26 mouse cellular contexts compared by ENCODE assay signal in the genomic region with DNA sequence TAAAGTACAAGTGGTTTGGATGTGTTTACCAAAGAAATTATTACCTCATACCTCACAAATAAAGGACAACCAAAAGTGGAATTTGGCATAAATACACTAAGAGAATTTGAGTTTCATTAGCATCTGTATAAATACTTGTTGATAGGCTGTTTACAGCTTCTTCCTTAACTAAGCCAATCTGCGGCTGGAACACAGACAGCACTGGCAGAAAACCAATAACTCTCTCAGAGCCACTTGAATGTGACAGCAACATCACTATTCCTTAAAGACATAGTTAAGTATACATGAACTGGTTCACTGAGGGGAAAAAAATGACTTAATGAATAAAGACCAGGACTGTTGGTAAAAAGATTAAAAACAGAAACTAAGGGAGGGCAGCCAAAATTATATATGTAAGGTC. TPM values are rescaled to one million over a fixed set of nuclear protein-coding genes. Genes with fewer than 3 reads are reported as not detected.
A peak's percentile ranks its signal among the peaks of the same experiment; 100 is the strongest.
DNase-seq lines count a peak whose midpoint lies in the region; ATAC-seq and TF ChIP-seq lines count a peak whose summit lies in the region.
"Had no signal": no experiment of that assay in that cellular context is flagged by ENCODE, and none has a peak within 500 bp of the region (broad histone marks: within the 10 kb centered on the region; RNA-seq: fewer than 3 reads in every experiment).

No protein-coding gene starts in this region.

- H3K4me1 ChIP-seq in embryonic facial prominence, embryonic 14.5 days (ENCODE audit: control insufficient read depth, insufficient read depth, low read length), result no peaks in the 10 kb centered on the region
- no peaks in the 10 kb centered on the region for H3K4me1 ChIP-seq in embryonic facial prominence, embryonic 10.5 days
- H3K4me1 ChIP-seq in hindbrain, postnatal 0 days (ENCODE audit: insufficient read depth, low read length), result no peaks in the 10 kb centered on the region
- no peaks in the 10 kb centered on the region for H3K4me1 ChIP-seq in hindbrain, embryonic 16.5 days (ENCODE audit: control insufficient read depth, insufficient read depth, low read depth, low read length)
- H3K4me1 ChIP-seq in lung, embryonic 14.5 days (ENCODE audit: insufficient read depth), result no peaks in the 10 kb centered on the region
- H3K4me1 ChIP-seq: embryonic facial prominence, embryonic 15.5 days; forebrain, embryonic 12.5 days; heart, embryonic 15.5 days; hindbrain, embryonic 13.5 days had no signal

- no peak overlapping the region for H3K4me3 ChIP-seq in embryonic facial prominence, embryonic 14.5 days (ENCODE audit: low read depth, low read length)
- no peak overlapping the region for H3K4me3 ChIP-seq in embryonic facial prominence, embryonic 10.5 days
- no peak overlapping the region for H3K4me3 ChIP-seq in hindbrain, postnatal 0 days (ENCODE audit: low read length)
- H3K4me3 ChIP-seq in hindbrain, embryonic 16.5 days (ENCODE audit: low read length), result no peak overlapping the region
- no peak overlapping the region for H3K4me3 ChIP-seq in lung, embryonic 14.5 days (ENCODE audit: low read depth, low read length)
- H3K4me3 ChIP-seq: embryonic facial prominence, embryonic 15.5 days; erythroblast, embryonic 14.5 days; forebrain, embryonic 12.5 days; gastrocnemius, adult 2 months; heart, embryonic 15.5 days; hindbrain, embryonic 13.5 days had no signal

- no peak for TF ChIP-seq CTCF in hindbrain, postnatal 0 days (IDR thresholded peaks at IDR 0.05; ENCODE audit: low read depth)
- no peak for TF ChIP-seq CTCF in lung, embryonic 14.5 days (IDR thresholded peaks at IDR 0.05; ENCODE audit: low read depth)

- H3K36me3 ChIP-seq in embryonic facial prominence, embryonic 14.5 days (ENCODE audit: control insufficient read depth, insufficient read depth, low read length), result no peaks in the 10 kb centered on the region
- H3K36me3 ChIP-seq in embryonic facial prominence, embryonic 10.5 days (replicated peaks), result no peaks in the 10 kb centered on the region
- H3K36me3 ChIP-seq in hindbrain, postnatal 0 days (ENCODE audit: insufficient read depth, low read length), result no peaks in the 10 kb centered on the region
- H3K36me3 ChIP-seq in hindbrain, embryonic 16.5 days (ENCODE audit: control insufficient read depth, insufficient read depth, low read length), result no peaks in the 10 kb centered on the region
- no peaks in the 10 kb centered on the region for H3K36me3 ChIP-seq in lung, embryonic 14.5 days (ENCODE audit: insufficient read depth)
- H3K36me3 ChIP-seq: embryonic facial prominence, embryonic 15.5 days; forebrain, embryonic 12.5 days; heart, embryonic 15.5 days; hindbrain, embryonic 13.5 days had no signal

- no peak overlapping the region for H3K27ac ChIP-seq in embryonic facial prominence, embryonic 14.5 days (replicated peaks; ENCODE audit: low read depth, low read length)
- H3K27ac ChIP-seq in embryonic facial prominence, embryonic 10.5 days (replicated peaks), result no peak overlapping the region
- H3K27ac ChIP-seq in hindbrain, postnatal 0 days, result no peak overlapping the region
- H3K27ac ChIP-seq in hindbrain, embryonic 16.5 days (ENCODE audit: low read depth, low read length), result no peak overlapping the region
- no peak overlapping the region for H3K27ac ChIP-seq in lung, embryonic 14.5 days (ENCODE audit: low read depth)
- H3K27ac ChIP-seq: embryonic facial prominence, embryonic 15.5 days; forebrain, embryonic 12.5 days; gastrocnemius, adult 2 months; heart, embryonic 15.5 days; hindbrain, embryonic 13.5 days had no signal

- H3K27me3 ChIP-seq in embryonic facial prominence, embryonic 14.5 days (replicated peaks; ENCODE audit: control insufficient read depth, insufficient read depth, low read length), result no peaks in the 10 kb centered on the region
- no peaks in the 10 kb centered on the region for H3K27me3 ChIP-seq in embryonic facial prominence, embryonic 10.5 days (replicated peaks; ENCODE audit: low read depth, poor library complexity, severe bottlenecking)
- H3K27me3 ChIP-seq in hindbrain, postnatal 0 days (ENCODE audit: insufficient read depth, low read length), result no peaks in the 10 kb centered on the region
- no peaks in the 10 kb centered on the region for H3K27me3 ChIP-seq in hindbrain, embryonic 16.5 days (replicated peaks; ENCODE audit: control insufficient read depth, insufficient read depth, low read length)
- no peaks in the 10 kb centered on the region for H3K27me3 ChIP-seq in lung, embryonic 14.5 days (ENCODE audit: insufficient read depth, low read length)
- H3K27me3 ChIP-seq: CH12.LX; embryonic facial prominence, embryonic 15.5 days; forebrain, embryonic 12.5 days; heart, embryonic 15.5 days; hindbrain, embryonic 13.5 days; Patski had no signal

- H3K9me3 ChIP-seq in embryonic facial prominence, embryonic 14.5 days (ENCODE audit: control insufficient read depth, low read length), result no peaks in the 10 kb centered on the region
- H3K9me3 ChIP-seq in embryonic facial prominence, embryonic 10.5 days, result no peaks in the 10 kb centered on the region
- H3K9me3 ChIP-seq in hindbrain, postnatal 0 days (ENCODE audit: low read length), result no peaks in the 10 kb centered on the region
- H3K9me3 ChIP-seq in hindbrain, embryonic 16.5 days (ENCODE audit: control insufficient read depth, low read length), result no peaks in the 10 kb centered on the region
- H3K9me3 ChIP-seq in lung, embryonic 14.5 days (ENCODE audit: low read depth, low read length), result no peaks in the 10 kb centered on the region
- H3K9me3 ChIP-seq: embryonic facial prominence, embryonic 15.5 days; forebrain, embryonic 12.5 days; heart, embryonic 15.5 days; hindbrain, embryonic 13.5 days had no signal

- 63% methylated on average over 1 of the region's 1 CpGs for WGBS in embryonic facial prominence, embryonic 14.5 days
- 89% methylated on average over 1 of the region's 1 CpGs for WGBS in embryonic facial prominence, embryonic 10.5 days
- 43% methylated on average over 1 of the region's 1 CpGs for WGBS in hindbrain, postnatal 0 days
- WGBS in hindbrain, embryonic 16.5 days, result 47% methylated on average over 1 of the region's 1 CpGs
- whole genome bisulfite sequencing in lung, embryonic 14.5 days, result 41% methylated on average over 1 of the region's 1 CpGs

- ATAC-seq in embryonic facial prominence, embryonic 14.5 days (ENCODE audit: low read depth), result no peak
- no peak for ATAC-seq in hindbrain, postnatal 0 days
- ATAC-seq in hindbrain, embryonic 16.5 days, result no peak
- no peak for ATAC-seq in lung, embryonic 14.5 days (ENCODE audit: insufficient read depth)
- ATAC-seq: activated CD4-positive, CD25-positive, alpha-beta regulatory T cell, adult 4 months; Patski had no signal

- no peak overlapping the region for H3K4me2 ChIP-seq in embryonic facial prominence, embryonic 14.5 days (ENCODE audit: low read depth, low read length)
- H3K4me2 ChIP-seq in hindbrain, postnatal 0 days (ENCODE audit: low read depth, low read length), result no peak overlapping the region
- H3K4me2 ChIP-seq in hindbrain, embryonic 16.5 days (ENCODE audit: low read length), result no peak overlapping the region
- H3K4me2 ChIP-seq in lung, embryonic 14.5 days, result no peak overlapping the region
- H3K4me2 ChIP-seq: embryonic facial prominence, embryonic 15.5 days; forebrain, embryonic 12.5 days; heart, embryonic 11.5 days; heart, embryonic 15.5 days; hindbrain, embryonic 13.5 days had no signal

- no peak overlapping the region for H3K9ac ChIP-seq in embryonic facial prominence, embryonic 14.5 days (ENCODE audit: low read depth, low read length)
- H3K9ac ChIP-seq in hindbrain, postnatal 0 days (replicated peaks; ENCODE audit: low read length), result no peak overlapping the region
- H3K9ac ChIP-seq in hindbrain, embryonic 16.5 days (ENCODE audit: low read depth, low read length), result no peak overlapping the region
- no peak overlapping the region for H3K9ac ChIP-seq in lung, embryonic 14.5 days
- H3K9ac ChIP-seq: embryonic facial prominence, embryonic 15.5 days; forebrain, embryonic 12.5 days; heart, embryonic 15.5 days; hindbrain, embryonic 13.5 days had no signal

- DNase-seq in embryonic facial prominence, embryonic 14.5 days (ENCODE audit: low spot score), result peak; percentile 9
- DNase-seq in embryonic facial prominence, embryonic 10.5 days (ENCODE audit: low spot score), result no peak
- peak; percentile 5 for DNase-seq in hindbrain, postnatal 0 days (ENCODE audit: low spot score)
- peak; percentile 15 for DNase-seq in lung, embryonic 14.5 days
- no peak for DNase-seq in lung, postnatal 10 days
- DNase-seq: adrenal gland, postnatal 14 days; cerebellum, adult 18-20 months; cerebellum, adult 9-11 months; gastrocnemius, adult 2 months; gastrocnemius, postnatal 36 days; heart, adult 18-20 months; heart, postnatal 14 days; kidney, adult 11 months had no signal

RNA-seq across cellular contexts. Expression of a gene that starts 56.1 kb away (rescaled TPM):
- 49.7 and 58.8 TPM in 2 replicates for polyA plus RNA-seq in embryonic facial prominence, embryonic 14.5 days (2014; fragmentation: Nextera tagmentation; extraction: Ambion mirVana)
- polyA plus RNA-seq in embryonic facial prominence, embryonic 10.5 days (2016; fragmentation: Nextera tagmentation; extraction: Ambion mirVana), result 67.7 and 110 TPM in 2 replicates
- not detected in 2 replicates for total RNA-seq in hindbrain, postnatal 0 days (2014; rRNA removed)
- polyA plus RNA-seq in hindbrain, postnatal 0 days (2015; fragmentation: Nextera tagmentation; extraction: Ambion mirVana), result 0.11 TPM in 1 of 2 replicates, not detected in the other
- 0.06 TPM in 1 of 2 replicates, not detected in the other for polyA plus RNA-seq in hindbrain, embryonic 16.5 days (2015; fragmentation: Nextera tagmentation; extraction: Ambion mirVana)
- 0.08 and 0.20 TPM in 2 replicates for polyA plus RNA-seq in lung, embryonic 14.5 days (2014; fragmentation: Nextera tagmentation; extraction: Ambion mirVana)
- total RNA-seq: adrenal gland, adult 18-20 months; adrenal gland, postnatal 14 days; CH12.LX; common myeloid progenitor, adult 5-6 weeks; gastrocnemius, adult 2 months; gastrocnemius, postnatal 36 days; heart, adult 18-20 months; heart, postnatal 14 days; hematopoietic stem cell, adult 5-6 weeks had no signal
- polyA plus RNA-seq: activated CD4-positive, CD25-positive, alpha-beta regulatory T cell, adult 4 months; erythroblast, embryonic 14.5 days; Patski had no signal

Comparison
In these comparisons a context has a peak if more than half of its experiments do, and no peak if none do; other contexts are left out.
1. DNase-seq: peak in embryonic facial prominence, embryonic 14.5 days (single experiment), hindbrain, postnatal 0 days (single experiment) and lung, embryonic 14.5 days (single experiment); none in embryonic facial prominence, embryonic 10.5 days (single experiment) and lung, postnatal 10 days (single experiment).
2. RNA of a gene that starts 56.1 kb away (polyA plus RNA-seq): 67.7 to 110 TPM in embryonic facial prominence, embryonic 10.5 days and 49.7 to 58.8 TPM in embryonic facial prominence, embryonic 14.5 days; 0.11 TPM in hindbrain, postnatal 0 days, 0.08 to 0.20 TPM in lung, embryonic 14.5 days and 0.06 TPM in hindbrain, embryonic 16.5 days; every median in the first group is over 10 times any median in the second.